Mouse (Mus musculus) bone marrow macrophage, adult 2 months (primary cell): Measurements from ENCODE around the gene Rif1.

Experiments
- CTCF ChIP-seq: IDR thresholded peaks from 2 replicates; pipeline ENCODE4 v1.5.1; 2012; ENCODE audit warnings: low read depth, mild to moderate bottlenecking, low read length, moderate library complexity
- POLR2A ChIP-seq: IDR thresholded peaks from 2 replicates; pipeline ENCODE4 v1.6.1; 2012; ENCODE audit warnings: mild to moderate bottlenecking, low read depth, low read length, borderline replicate concordance

GRCm38 (mm10) chr2:52027061-52027460, 45.6 kb upstream of the Rif1 start:
- TF ChIP-seq POLR2A (no peak), CTCF (no peak)
